Mouse (Mus musculus) testis, adult 2 months (tissue): Measurements from ENCODE around the gene Cptp. TPM values are rescaled to one million over a fixed set of nuclear protein-coding genes. Genes with fewer than 3 reads are reported as not detected.

Experiments used
- H3K27ac ChIP-seq: fragments of 200-500 bp; 2 replicates; pipeline ENCODE4 v1.5.1; 2012; ENCODE audit warnings: low read depth, low read length; ENCODE audit not compliant: control insufficient read depth, insufficient read depth
- H3K27me3 ChIP-seq: fragments of 200-500 bp; 2 replicates; pipeline ENCODE4 v1.6.1; 2012; ENCODE audit warnings: mild to moderate bottlenecking, low read length, moderate library complexity; ENCODE audit not compliant: control insufficient read depth, insufficient read depth
- H3K36me3 ChIP-seq: fragments of 200-500 bp; 2 replicates; pipeline ENCODE4 v1.6.1; 2012; ENCODE audit warnings: mild to moderate bottlenecking, low read length; ENCODE audit not compliant: control insufficient read depth, insufficient read depth
- H3K4me1 ChIP-seq: fragments of 200-500 bp; 2 replicates; pipeline ENCODE4 v1.6.1; 2012; ENCODE audit warnings: low read length; ENCODE audit not compliant: control insufficient read depth, insufficient read depth
- H3K4me3 ChIP-seq: fragments of 200-500 bp; 2 replicates; pipeline ENCODE4 v1.5.1; 2012; ENCODE audit warnings: low read depth, mild to moderate bottlenecking, low read length, moderate library complexity, mixed read lengths; ENCODE audit not compliant: control insufficient read depth
- CTCF ChIP-seq: fragments of 200-500 bp; IDR thresholded peaks from 2 replicates; pipeline ENCODE4 v1.5.1; 2012; ENCODE audit warnings: low read depth, mild to moderate bottlenecking, inconsistent platforms, low read length, moderate library complexity; ENCODE audit not compliant: control insufficient read depth, insufficient read depth, insufficient replicate concordance
- POLR2A ChIP-seq: fragments of 200-500 bp; IDR thresholded peaks from 2 replicates; pipeline ENCODE4 v1.6.1; 2012; ENCODE audit warnings: low read depth, mild to moderate bottlenecking, inconsistent platforms, low read length, moderate library complexity; ENCODE audit not compliant: control insufficient read depth
- polyA plus RNA-seq: library from polyadenylated mRNA; depleted of rRNA; stranded (reverse); fragments of >200 nt; gene quantifications from 2 replicates; pipeline ENCODE4 v1.2.3, GENCODE M21; 2012

Gene Cptp
- polyA plus RNA-seq, 1 experiment: 223 TPM

GRCm38 (mm10) chr4:155833234-155833633 is 36.0 kb downstream of the Cptp start:
- H3K4me3 ChIP-seq: no peak overlapping the region

GRCm38 (mm10) chr4:155832321-155832720 is 36.9 kb downstream of the Cptp start:
- H3K27ac ChIP-seq: no peak overlapping the region
- H3K4me1 ChIP-seq: peaks cover 2% of the 10 kb centered on the region; the same call in 1 of the 2 replicates
- no peak for TF ChIP-seq CTCF
- TF ChIP-seq POLR2A: no peak

More at GRCm38 (mm10) chr4:155833234-155833633, 36.0 kb downstream of the Cptp start:
- Histone ChIP-seq H3K36me3 (no peaks in the 10 kb centered on the region), H3K27me3 (no peaks in the 10 kb centered on the region), H3K27ac (no peak overlapping the region), H3K4me1 (peaks cover 7% of the 10 kb centered on the region)
- TF ChIP-seq POLR2A (no peak), CTCF (no peak)

GRCm38 (mm10) chr4:155831831-155832230 is 37.4 kb downstream of the Cptp start:
- Histone ChIP-seq H3K36me3 (no peaks in the 10 kb centered on the region), H3K27me3 (no peaks in the 10 kb centered on the region), H3K4me3 (peak overlapping the region; percentile 88), H3K4me1 (peaks cover 2% of the 10 kb centered on the region; the same call in 1 of the 2 replicates), H3K27ac (peak overlapping the region; percentile 75)
- TF ChIP-seq CTCF: no peak
- TF ChIP-seq POLR2A: no peak

More at GRCm38 (mm10) chr4:155832321-155832720, 36.9 kb downstream of the Cptp start:
- Histone ChIP-seq H3K36me3 (no peaks in the 10 kb centered on the region), H3K27me3 (no peaks in the 10 kb centered on the region), H3K4me3 (peak overlapping the region; percentile 88)

- Histone ChIP-seq H3K27me3 (no peaks in the 10 kb centered on the region), H3K4me1 (peaks cover 2% of the 10 kb centered on the region; the same call in 1 of the 2 replicates), H3K27ac (peak within 1 kb of the TSS; percentile 75), H3K36me3 (no peaks in the 10 kb centered on the region), H3K4me3 (peak within 1 kb of the TSS; percentile 88)
- TF ChIP-seq POLR2A (peak; percentile 61), CTCF (peak; percentile 80; the same call in 1 of the 2 replicates)
Observed at GRCm38 (mm10) chr4:155831205-155831766, 38.0 kb downstream of the Cptp start, which contains the start of gene Aurkaip1. Aurkaip1 (plus strand) TSS chr4:155831272.

- H3K27me3 ChIP-seq: no peaks in the 10 kb centered on the region
- H3K27ac ChIP-seq: no peak overlapping the region
- H3K4me1 ChIP-seq: peaks cover 2% of the 10 kb centered on the region; the same call in 1 of the 2 replicates
- H3K4me3 ChIP-seq: peak overlapping the region; percentile 14
- TF ChIP-seq CTCF (no peak), POLR2A (no peak)
- no peaks in the 10 kb centered on the region for H3K36me3 ChIP-seq
Observed at GRCm38 (mm10) chr4:155830596-155830995, 38.6 kb downstream of the Cptp start.

- Histone ChIP-seq H3K4me1 (peaks cover 2% of the 10 kb centered on the region; the same call in 1 of the 2 replicates), H3K4me3 (no peak overlapping the region), H3K27me3 (no peaks in the 10 kb centered on the region), H3K27ac (no peak overlapping the region), H3K36me3 (no peaks in the 10 kb centered on the region)
- TF ChIP-seq CTCF: no peak
- TF ChIP-seq POLR2A: no peak
Observed at GRCm38 (mm10) chr4:155829866-155830265, 39.4 kb downstream of the Cptp start.

- H3K27me3 ChIP-seq: no peaks in the 10 kb centered on the region
- H3K36me3 ChIP-seq: peaks cover 3% of the 10 kb centered on the region
- TF ChIP-seq CTCF: no peak
- no peak for TF ChIP-seq POLR2A
- no peaks in the 10 kb centered on the region for H3K4me1 ChIP-seq
- H3K4me3 ChIP-seq: no peak overlapping the region
- H3K27ac ChIP-seq: no peak overlapping the region
Observed at GRCm38 (mm10) chr4:155823443-155823842, 45.8 kb downstream of the Cptp start.
